Mouse (Mus musculus): ENCODE measurements around the gene Fn3k.

Gene Fn3k

GRCm38 (mm10) chr11:121434156-121435155, at the start of gene Fn3k:
Gene Fn3k (plus strand): TSS chr11:121434913.
- in situ Hi-C loops (cut with MboI, MseI) = no loop called here

- in situ Hi-C loops (cut with MboI, MseI) = no loop called here
Measured at GRCm38 (mm10) chr11:121387750-121388553, 46.8 kb upstream of the Fn3k start, which contains the start of gene Rab40b. Gene Rab40b (minus strand): TSS chr11:121388251.

GRCm38 (mm10) chr11:121388554-121388945, 46.2 kb upstream of the Fn3k start:
- in situ Hi-C loops (cut with MboI, MseI) = no loop called here

GRCm38 (mm10) chr11:121390793-121391192, 43.9 kb upstream of the Fn3k start:
- in situ Hi-C loops (cut with MboI, MseI) = no loop called here

- in situ Hi-C loops (cut with MboI, MseI) = no loop called here
Measured at GRCm38 (mm10) chr11:121392405-121392804, 42.3 kb upstream of the Fn3k start.

- in situ Hi-C loops (cut with MboI, MseI) = loop anchor here (5.0 kb wide), 1 partner anchor 40 kb away; no protein-coding TSS in a partner anchor
Measured at GRCm38 (mm10) chr11:121407366-121408155, 27.2 kb upstream of the Fn3k start.

GRCm38 (mm10) chr11:121414762-121415161, 20.0 kb upstream of the Fn3k start:
- in situ Hi-C loops (cut with MboI, MseI) = no loop called here

- in situ Hi-C loops (cut with MboI, MseI) = no loop called here
Measured at GRCm38 (mm10) chr11:121415351-121415750, 19.4 kb upstream of the Fn3k start.

GRCm38 (mm10) chr11:121417971-121418370, 16.7 kb upstream of the Fn3k start:
- in situ Hi-C loops (cut with MboI, MseI) = no loop called here

- in situ Hi-C loops (cut with MboI, MseI) = no loop called here
Measured at GRCm38 (mm10) chr11:121418932-121419331, 15.8 kb upstream of the Fn3k start.

GRCm38 (mm10) chr11:121420379-121420778, 14.3 kb upstream of the Fn3k start:
- in situ Hi-C loops (cut with MboI, MseI) = no loop called here

- in situ Hi-C loops (cut with MboI, MseI) = no loop called here
Measured at GRCm38 (mm10) chr11:121420830-121421552, 13.7 kb upstream of the Fn3k start, which contains the start of gene Fn3krp. Gene Fn3krp (plus strand): TSS chr11:121421401.

- in situ Hi-C loops (cut with MboI, MseI) = no loop called here
Measured at GRCm38 (mm10) chr11:121421553-121422173, 13.1 kb upstream of the Fn3k start.

- in situ Hi-C loops (cut with MboI, MseI) = no loop called here
Measured at GRCm38 (mm10) chr11:121433397-121433796, 1.3 kb upstream of the Fn3k start.

GRCm38 (mm10) chr11:121437236-121437635, 2.5 kb downstream of the Fn3k start:
- in situ Hi-C loops (cut with MboI, MseI) = no loop called here

- in situ Hi-C loops (cut with MboI, MseI) = no loop called here
Measured at GRCm38 (mm10) chr11:121439686-121440292, 5.1 kb downstream of the Fn3k start.

GRCm38 (mm10) chr11:121441653-121442052, 6.9 kb downstream of the Fn3k start:
- in situ Hi-C loops (cut with MboI, MseI) = no loop called here

- in situ Hi-C loops (cut with MboI, MseI) = no loop called here
Measured at GRCm38 (mm10) chr11:121442076-121442475, 7.4 kb downstream of the Fn3k start.

- in situ Hi-C loops (cut with MboI, MseI) = loop anchor here (5.0 kb wide), 1 partner anchor 84 kb away; no protein-coding TSS in a partner anchor
Measured at GRCm38 (mm10) chr11:121451216-121451726, 16.6 kb downstream of the Fn3k start.

Data from regulatory T cell (primary cell).